Mouse (Mus musculus) liver, embryonic 11.5 days (tissue): Measurements from ENCODE around the gene Ptprn. TPM values are rescaled to one million over a fixed set of nuclear protein-coding genes. Genes with fewer than 3 reads are reported as not detected.
A peak's percentile ranks its signal among the peaks of the same experiment; 100 is the strongest.

Experiments
- ATAC-seq: fragments of 200-750 bp; cut with Nextera tagmentation; replicated peaks from 2 replicates; pipeline ENCODE4 v1.8.0; 2017; ENCODE audit warnings: moderate number of reproducible peaks, mild to moderate bottlenecking, moderate TSS enrichment, moderate library complexity; ENCODE audit not compliant: low FRiP score
- DNase-seq: peaks from one replicate; pipeline ENCODE4 v3.0.0-alpha.2; 2017; ENCODE audit warnings: low spot score
- H3K27ac ChIP-seq: fragments of 300-500 bp; sonication (generic); 2 replicates; pipeline ENCODE4 v1.5.1; 2014; ENCODE audit warnings: mild to moderate bottlenecking, low read depth, low read length, control low read depth
- H3K27me3 ChIP-seq: fragments of 300-500 bp; sonication (generic); replicated peaks from 2 replicates; pipeline ENCODE4 v1.6.1; 2014; ENCODE audit warnings: low read length, mixed read lengths; ENCODE audit not compliant: control insufficient read depth, insufficient read depth
- H3K36me3 ChIP-seq: fragments of 300-500 bp; sonication (generic); 2 replicates; pipeline ENCODE4 v1.6.1; 2014; ENCODE audit warnings: mild to moderate bottlenecking, low read length, moderate library complexity, mixed read lengths; ENCODE audit not compliant: control insufficient read depth, insufficient read depth
- H3K4me1 ChIP-seq: fragments of 300-500 bp; sonication (generic); replicated peaks from 2 replicates; pipeline ENCODE4 v1.6.1; 2014; ENCODE audit warnings: low read length, mixed read lengths; ENCODE audit not compliant: control insufficient read depth, insufficient read depth
- H3K4me2 ChIP-seq: fragments of 300-500 bp; sonication (generic); 2 replicates; pipeline ENCODE4 v1.6.1; 2014; ENCODE audit warnings: mild to moderate bottlenecking, control low read depth, moderate library complexity
- H3K4me3 ChIP-seq: fragments of 300-500 bp; sonication (generic); 2 replicates; pipeline ENCODE4 v1.5.1; 2014; ENCODE audit warnings: low read depth, low read length, control low read depth
- H3K9ac ChIP-seq: fragments of 300-500 bp; sonication (generic); 2 replicates; pipeline ENCODE4 v1.6.1; 2014; ENCODE audit warnings: low read depth, low read length, control low read depth
- H3K9me3 ChIP-seq: fragments of 300-500 bp; sonication (generic); 2 replicates; pipeline ENCODE4 v1.6.1; 2016; ENCODE audit warnings: low read length, inconsistent platforms, mixed read lengths; ENCODE audit not compliant: control insufficient read depth
- WGBS: fragments of 180-500 bp; shearing (Covaris S2); extraction: QIAGEN DNeasy Blood & Tissue Kit; methylation state at CpG from one replicate; pipeline ENCODE4 v1.1.7; 2014; 5-methylcytosine and 5-hydroxymethylcytosine counted together
- polyA plus RNA-seq: library from polyadenylated mRNA; unstranded; fragments of >200 nt; fragmentation: Nextera tagmentation; extraction: Ambion mirVana; gene quantifications from 2 replicates; pipeline ENCODE4 v1.2.1, GENCODE M21; 2014

Ptprn gene
- polyA plus RNA-seq, 1 experiment from 2014 or later: 1.0 TPM

DNA sequence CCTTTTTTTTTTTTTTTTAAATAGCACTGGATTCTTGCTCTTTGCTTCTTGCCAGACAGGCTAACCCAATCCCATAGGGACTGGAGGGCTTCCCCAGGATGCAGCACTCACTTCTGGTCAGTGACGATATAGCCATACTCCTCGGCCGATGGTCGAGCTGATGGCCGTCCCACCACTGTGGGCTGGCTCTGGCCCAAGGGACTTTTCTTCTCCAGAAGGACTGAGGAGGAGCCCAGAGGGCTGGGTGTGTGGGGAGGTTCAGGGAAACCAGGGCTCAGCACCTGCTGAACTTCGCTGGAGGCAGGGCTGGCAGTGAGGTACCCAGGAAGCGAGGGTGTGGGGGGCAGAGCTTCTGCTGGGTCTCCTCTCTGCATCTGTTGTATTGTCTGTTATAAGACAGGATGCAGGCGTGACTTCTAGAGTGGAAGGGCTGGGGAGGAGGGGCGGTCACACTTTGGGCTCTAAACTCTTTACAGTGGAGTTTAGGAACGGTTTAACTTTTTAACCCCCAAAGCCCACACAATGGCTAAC lies 8.7 kb downstream of the Ptprn start:
- 70% methylated on average over 10 of the region's 10 CpGs for WGBS
- no peaks in the 10 kb centered on the region for H3K36me3 ChIP-seq
- H3K4me2 ChIP-seq: no peak overlapping the region
- DNase-seq (no peak), ATAC-seq (no peak)
- H3K27ac ChIP-seq: no peak overlapping the region
- H3K4me1 ChIP-seq: peaks cover 7% of the 10 kb centered on the region; the same call in 1 of the 2 replicates
- H3K27me3 ChIP-seq: no peaks in the 10 kb centered on the region; the same call in 1 of the 2 replicates
- H3K4me3 ChIP-seq: no peak overlapping the region
- no peak overlapping the region for H3K9ac ChIP-seq
- no peaks in the 10 kb centered on the region for H3K9me3 ChIP-seq

DNA sequence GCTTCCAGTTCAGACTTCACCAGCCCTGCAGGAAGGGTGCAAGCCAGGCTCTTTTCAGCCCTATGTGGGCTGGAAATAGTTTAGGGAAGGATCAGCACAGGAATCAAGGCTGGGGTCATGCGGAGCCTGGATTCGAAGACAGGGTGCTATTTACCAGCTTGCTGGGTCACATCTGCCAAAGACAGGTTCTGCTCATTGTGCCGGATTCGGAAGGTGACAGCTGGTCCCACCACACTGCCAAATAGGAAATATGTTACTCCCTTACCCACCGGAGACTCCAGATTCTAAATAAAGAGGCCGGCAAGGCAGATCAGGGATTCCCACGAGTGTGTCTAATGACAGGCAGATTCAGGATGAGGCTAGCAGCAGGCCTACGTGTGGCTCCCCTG lies 9.7 kb downstream of the Ptprn start:
- ATAC-seq: no peak
- 72% methylated on average over 8 of the region's 8 CpGs for WGBS
- Histone ChIP-seq H3K9ac (no peak overlapping the region), H3K4me1 (peaks cover 7% of the 10 kb centered on the region), H3K27ac (no peak overlapping the region), H3K4me3 (no peak overlapping the region), H3K4me2 (no peak overlapping the region), H3K9me3 (no peaks in the 10 kb centered on the region), H3K27me3 (no peaks in the 10 kb centered on the region), H3K36me3 (no peaks in the 10 kb centered on the region)
- no peak for DNase-seq

DNA sequence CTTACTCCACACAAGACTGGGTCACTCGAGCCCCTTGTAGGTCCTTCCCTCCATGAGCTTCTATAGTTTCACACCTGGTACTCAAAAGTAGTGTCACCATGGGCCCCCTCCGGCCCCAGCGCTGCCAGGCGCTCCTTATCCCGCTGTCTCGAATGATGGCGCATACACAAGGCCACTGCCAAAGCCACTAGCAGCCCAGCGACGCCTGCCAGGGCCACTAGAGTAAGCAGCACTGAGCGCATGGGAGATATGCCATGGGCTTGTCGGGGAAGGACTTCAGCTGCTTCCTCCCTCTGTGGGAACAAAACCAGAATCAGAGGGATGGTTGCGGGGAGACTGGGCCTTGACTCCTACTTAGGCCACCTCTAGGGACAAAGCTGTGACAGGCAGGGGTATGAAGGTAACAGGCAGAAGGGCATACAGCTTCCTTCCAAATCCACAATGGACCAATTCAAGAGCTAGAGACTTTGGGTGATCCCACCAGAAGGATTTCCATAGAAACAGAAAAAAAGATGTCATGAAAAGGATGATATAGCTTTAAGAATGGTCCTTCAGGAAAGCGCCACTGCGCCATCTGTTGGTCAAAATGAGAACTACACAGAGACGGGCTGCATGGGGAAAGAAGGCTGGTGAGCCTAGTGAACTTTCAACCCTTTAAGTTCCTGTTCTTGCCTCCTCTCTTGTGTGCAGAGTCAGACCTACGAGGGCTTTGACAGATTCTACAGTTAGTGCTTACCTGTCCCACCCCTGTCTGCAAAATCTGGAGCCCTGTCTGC lies 10.3 kb downstream of the Ptprn start:
- no peaks in the 10 kb centered on the region for H3K27me3 ChIP-seq
- no peaks in the 10 kb centered on the region for H3K36me3 ChIP-seq
- 60% methylated on average over 16 of the region's 16 CpGs for WGBS
- no peak overlapping the region for H3K4me2 ChIP-seq
- no peaks in the 10 kb centered on the region for H3K9me3 ChIP-seq
- H3K27ac ChIP-seq: no peak overlapping the region
- H3K9ac ChIP-seq: no peak overlapping the region
- DNase-seq (peak; percentile 63), ATAC-seq (no peak)
- peaks cover 7% of the 10 kb centered on the region for H3K4me1 ChIP-seq
- H3K4me3 ChIP-seq: no peak overlapping the region

DNA sequence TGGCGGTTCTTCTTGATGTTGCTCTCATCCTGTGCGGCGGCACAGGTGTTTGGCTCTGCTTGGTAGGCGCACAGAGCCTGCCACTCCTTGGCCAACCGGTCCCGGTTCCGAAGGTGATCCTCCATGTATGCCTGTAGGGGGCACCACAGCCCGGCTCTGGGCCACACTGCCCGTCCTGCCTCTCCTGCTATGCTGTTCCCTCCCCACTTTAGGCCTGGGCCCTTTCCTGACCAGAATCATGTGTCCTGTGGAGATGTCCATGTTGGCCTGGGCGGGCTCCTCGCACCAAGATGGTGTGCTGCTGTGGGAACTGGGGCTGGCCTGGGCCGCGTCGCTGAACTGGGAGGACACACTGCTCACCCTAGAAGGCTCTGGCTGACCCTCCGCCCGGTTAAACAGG lies 11.3 kb downstream of the Ptprn start:
- Histone ChIP-seq H3K27ac (no peak overlapping the region), H3K4me1 (peaks cover 13% of the 10 kb centered on the region), H3K9me3 (no peaks in the 10 kb centered on the region), H3K9ac (no peak overlapping the region), H3K36me3 (no peaks in the 10 kb centered on the region), H3K27me3 (no peaks in the 10 kb centered on the region), H3K4me2 (no peak overlapping the region), H3K4me3 (no peak overlapping the region)
- no peak for ATAC-seq
- DNase-seq: peak; percentile 31
- 66% methylated on average over 16 of the region's 16 CpGs for WGBS

DNA sequence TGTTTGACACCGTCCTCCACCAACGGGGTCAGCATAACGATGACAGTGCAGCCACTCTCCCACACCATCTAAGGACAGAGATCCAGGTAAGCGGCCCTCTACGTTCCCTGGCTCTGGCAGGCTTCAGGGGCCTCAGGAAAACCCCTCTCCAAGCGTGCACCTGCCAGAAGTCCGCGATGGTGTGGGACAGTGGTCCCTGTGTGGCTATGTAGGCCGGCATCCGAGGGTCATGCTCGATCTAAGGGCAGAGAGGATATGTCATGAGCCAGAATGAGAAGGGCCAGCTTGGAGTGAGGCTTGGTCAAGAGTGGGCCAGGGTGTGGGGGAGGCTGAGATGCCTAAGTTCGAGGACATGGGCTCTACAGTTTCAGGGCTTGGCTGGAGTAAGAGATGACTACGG lies 12.0 kb downstream of the Ptprn start:
- ATAC-seq (no peak), DNase-seq (no peak)
- H3K4me2 ChIP-seq: no peak overlapping the region
- no peak overlapping the region for H3K9ac ChIP-seq
- H3K4me1 ChIP-seq: peaks cover 17% of the 10 kb centered on the region
- no peaks in the 10 kb centered on the region for H3K27me3 ChIP-seq
- no peak overlapping the region for H3K27ac ChIP-seq
- 65% methylated on average over 13 of the region's 13 CpGs for WGBS
- no peak overlapping the region for H3K4me3 ChIP-seq
- H3K9me3 ChIP-seq: no peaks in the 10 kb centered on the region
- H3K36me3 ChIP-seq: no peaks in the 10 kb centered on the region

DNA sequence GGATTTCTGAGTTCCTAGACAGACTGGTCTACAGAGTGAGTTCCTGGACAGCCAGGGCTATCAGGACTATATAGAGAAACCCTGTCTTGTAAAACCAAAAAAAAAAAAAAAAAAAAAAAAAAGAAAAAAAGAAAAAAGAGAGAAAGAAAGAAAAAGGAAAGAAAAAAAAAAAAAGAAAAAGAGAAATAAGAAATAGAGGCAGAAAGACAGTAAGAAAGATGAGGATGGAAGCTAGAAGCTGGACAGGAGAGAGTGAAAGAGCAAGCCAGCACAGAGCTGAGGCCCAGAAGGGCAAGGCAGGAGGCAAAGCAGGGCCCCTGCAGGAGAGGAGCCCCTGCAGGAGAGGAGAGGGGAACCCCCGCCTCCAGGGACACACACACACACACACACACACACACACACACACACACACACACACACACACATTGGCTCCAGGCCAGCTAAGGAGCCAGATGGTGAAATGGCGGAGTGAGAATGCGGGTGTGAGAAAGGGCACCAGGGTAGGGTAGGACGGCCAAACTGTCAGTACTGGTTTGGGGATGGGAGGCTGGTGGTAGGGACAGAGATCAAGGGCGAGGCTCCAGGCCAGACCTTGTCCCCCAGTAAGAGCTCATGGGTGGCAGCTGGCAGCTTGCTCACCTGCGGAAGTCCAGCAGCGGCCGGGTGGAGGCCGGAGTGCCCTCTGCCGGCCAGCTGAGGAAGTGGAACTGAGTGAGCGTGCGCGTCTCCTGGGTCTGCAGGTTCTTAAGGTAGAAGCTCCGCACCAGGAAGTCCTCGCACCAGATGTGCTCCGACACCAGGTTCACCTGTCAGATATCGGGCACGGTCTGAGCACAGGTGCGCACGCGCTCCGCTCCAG lies 13.0 kb downstream of the Ptprn start:
- WGBS: 8% methylated on average over 22 of the region's 22 CpGs

DNA sequence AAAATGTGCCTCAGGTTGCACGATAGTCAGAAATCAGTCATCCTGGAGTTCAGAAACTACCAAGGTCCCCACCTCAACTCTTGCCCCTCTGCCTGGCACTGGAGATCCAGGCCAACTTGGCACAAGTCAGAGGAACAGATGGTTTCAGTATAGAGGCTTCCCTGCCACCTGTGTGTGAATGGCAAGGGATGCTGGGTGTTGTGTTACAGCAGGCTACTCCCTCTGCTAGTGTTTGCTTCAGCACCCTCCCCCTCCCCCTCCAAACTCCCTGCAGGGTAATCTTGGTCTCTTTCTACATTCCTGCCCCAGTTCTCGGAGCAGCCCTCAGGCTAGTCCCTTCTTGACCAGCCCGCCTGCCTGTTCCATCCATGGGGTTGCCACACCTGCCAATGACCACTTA lies 13.8 kb downstream of the Ptprn start:
- no peaks in the 10 kb centered on the region for H3K9me3 ChIP-seq
- H3K27ac ChIP-seq: no peak overlapping the region
- 84% methylated on average over 3 of the region's 3 CpGs for WGBS
- no peak overlapping the region for H3K9ac ChIP-seq
- ATAC-seq (no peak), DNase-seq (no peak)
- no peak overlapping the region for H3K4me3 ChIP-seq
- peaks cover 13% of the 10 kb centered on the region for H3K4me1 ChIP-seq
- no peaks in the 10 kb centered on the region for H3K36me3 ChIP-seq
- no peak overlapping the region for H3K4me2 ChIP-seq
- no peaks in the 10 kb centered on the region; the same call in 1 of the 2 replicates for H3K27me3 ChIP-seq

More for the DNA sequence above, 13.0 kb downstream of the Ptprn start:
- no peaks in the 10 kb centered on the region; the same call in 1 of the 2 replicates for H3K27me3 ChIP-seq
- H3K9me3 ChIP-seq: no peaks in the 10 kb centered on the region
- peak overlapping the region; percentile 50; the same call in 1 of the 2 replicates for H3K9ac ChIP-seq
- peak; percentile 77 for DNase-seq
- H3K36me3 ChIP-seq: no peaks in the 10 kb centered on the region
- peak overlapping the region; percentile 25; the same call in 1 of the 2 replicates for H3K4me3 ChIP-seq
- peak; percentile 60 for ATAC-seq
- no peak overlapping the region for H3K27ac ChIP-seq
- peaks cover 17% of the 10 kb centered on the region for H3K4me1 ChIP-seq
- peak overlapping the region; percentile 68 for H3K4me2 ChIP-seq

DNA sequence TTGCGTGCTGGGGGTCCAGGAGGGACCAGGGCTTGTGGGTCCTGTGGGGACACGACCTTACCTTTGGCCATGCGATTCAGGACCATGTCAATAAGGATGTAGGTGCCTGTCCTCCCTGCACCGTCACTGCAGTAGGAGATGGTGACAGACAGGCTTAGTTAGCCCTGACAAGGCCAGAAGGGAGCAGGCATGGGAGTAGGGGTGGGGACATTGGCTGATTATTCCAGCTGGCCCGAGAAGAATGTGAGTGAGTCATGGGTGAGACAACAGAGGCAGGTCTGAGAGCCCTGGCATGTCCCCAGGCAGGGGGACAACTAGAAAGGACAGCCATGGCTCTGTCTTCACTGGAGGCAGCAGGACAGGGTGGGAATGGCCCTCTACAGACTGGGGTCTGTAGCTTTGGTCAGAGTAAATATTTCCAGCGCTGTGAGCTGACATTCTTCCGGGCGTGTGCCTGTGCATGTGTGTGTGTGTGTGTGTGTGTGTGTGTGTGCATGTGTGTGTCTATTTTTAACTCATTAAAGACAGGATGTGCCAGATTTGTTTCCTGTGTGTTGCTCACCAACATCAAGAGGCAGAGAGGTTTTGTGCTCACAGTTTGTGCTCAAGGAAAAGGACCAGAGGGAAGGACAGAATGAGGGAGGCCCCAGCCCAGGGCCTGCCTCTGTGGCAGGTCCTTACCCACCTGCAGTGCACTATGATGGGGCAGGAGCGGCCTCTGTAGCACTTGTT lies 16.1 kb downstream of the Ptprn start:
- 58% methylated on average over 9 of the region's 9 CpGs for WGBS
- DNase-seq (no peak), ATAC-seq (no peak)
- Histone ChIP-seq H3K27me3 (no peaks in the 10 kb centered on the region; the same call in 1 of the 2 replicates), H3K36me3 (no peaks in the 10 kb centered on the region; the same call in 1 of the 2 replicates), H3K4me2 (no peak overlapping the region), H3K4me1 (peaks cover 12% of the 10 kb centered on the region), H3K9ac (0 out of 2 replicates have a peak overlapping the region, but pooled peaks have one; percentile 9), H3K4me3 (no peak overlapping the region), H3K9me3 (no peaks in the 10 kb centered on the region), H3K27ac (no peak overlapping the region)
